Comparison of ENCODE assay signal across 25 mouse cellular contexts in genomic region chr5:138779655-138780054, GRCm38 (mm10). TPM values are rescaled to one million over a fixed set of nuclear protein-coding genes. Genes with fewer than 3 reads are reported as not detected.
DNase-seq lines count a peak whose midpoint lies in the region; ATAC-seq and TF ChIP-seq lines count a peak whose summit lies in the region.
"Had no signal": no experiment of that assay in that cellular context is flagged by ENCODE, and none has a peak within 500 bp of the region (broad histone marks: within the 10 kb centered on the region; RNA-seq: fewer than 3 reads in every experiment).

No protein-coding gene starts in this region.

- H3K4me3 ChIP-seq in kidney, postnatal 0 days (replicated peaks; ENCODE audit: low read depth, low read length): no peak overlapping the region
- H3K4me3 ChIP-seq: embryonic facial prominence, embryonic 12.5 days; heart, embryonic 12.5 days; intestine, embryonic 15.5 days; kidney, embryonic 15.5 days; layer of hippocampus, adult 2 months; limb, embryonic 10.5 days had no signal

- H3K27ac ChIP-seq in kidney, postnatal 0 days: no peak overlapping the region
- H3K27ac ChIP-seq: embryonic facial prominence, embryonic 12.5 days; intestine, embryonic 15.5 days; layer of hippocampus, adult 2 months; limb, embryonic 10.5 days; liver, embryonic 14.5 days had no signal

- no peak for ATAC-seq in kidney, postnatal 0 days (replicated peaks; ENCODE audit: low FRiP score, low read depth)
- ATAC-seq in megakaryocyte, adult 5-6 weeks (ENCODE audit: poor library complexity, severe bottlenecking): 0 out of 2 replicates have a peak, but pooled peaks have one; percentile 23
- ATAC-seq: CD4-positive, CD25-positive, alpha-beta regulatory T cell, adult 4 months had no signal

- H3K36me3 ChIP-seq in kidney, postnatal 0 days (ENCODE audit: insufficient read depth, low read length): 0 out of 2 replicates have a peak, but pooled peaks cover 3% of the 10 kb centered on the region
- H3K36me3 ChIP-seq: embryonic facial prominence, embryonic 12.5 days; G1E; heart, embryonic 12.5 days; intestine, embryonic 15.5 days; limb, embryonic 10.5 days had no signal

- H3K9me3 ChIP-seq in kidney, postnatal 0 days (replicated peaks; ENCODE audit: low read length): no peaks in the 10 kb centered on the region
- H3K9me3 ChIP-seq: embryonic facial prominence, embryonic 12.5 days; G1E; heart, embryonic 12.5 days; intestine, embryonic 15.5 days; kidney, embryonic 15.5 days; limb, embryonic 10.5 days had no signal

- H3K27me3 ChIP-seq in kidney, postnatal 0 days (ENCODE audit: insufficient read depth, low read length): no peaks in the 10 kb centered on the region
- H3K27me3 ChIP-seq: embryonic facial prominence, embryonic 12.5 days; heart, embryonic 12.5 days; intestine, embryonic 15.5 days; kidney, embryonic 15.5 days had no signal

- 68% methylated on average over 3 of the region's 3 CpGs for WGBS in kidney, postnatal 0 days

- no peak overlapping the region for H3K4me2 ChIP-seq in kidney, postnatal 0 days (ENCODE audit: low read length)
- H3K4me2 ChIP-seq: embryonic facial prominence, embryonic 12.5 days; heart, embryonic 12.5 days; intestine, embryonic 15.5 days; kidney, embryonic 15.5 days had no signal

- H3K4me1 ChIP-seq in kidney, postnatal 0 days (replicated peaks; ENCODE audit: insufficient read depth, low read length): peaks cover 10% of the 10 kb centered on the region; the same call in 1 of the 2 replicates

- no peak overlapping the region for H3K9ac ChIP-seq in kidney, postnatal 0 days (ENCODE audit: low read depth, low read length)
- H3K9ac ChIP-seq: embryonic facial prominence, embryonic 12.5 days; heart, embryonic 12.5 days; intestine, embryonic 15.5 days; kidney, embryonic 15.5 days; liver, embryonic 14.5 days had no signal

- TF ChIP-seq CTCF in kidney, postnatal 0 days (IDR thresholded peaks at IDR 0.05; ENCODE audit: low read depth): no peak

- peak; percentile 17 for DNase-seq in kidney, postnatal 0 days (ENCODE audit: low spot score)
- no peak for DNase-seq in kidney, postnatal 14 days
- DNase-seq in 416B (ENCODE audit: low read depth) (peak; percentile 56), adipocyte (ENCODE audit: low spot score) (peak; percentile 35)
- DNase-seq in layer of hippocampus, postnatal 36 days: no peak
- no peak for DNase-seq in adrenal gland, postnatal 36 days
- DNase-seq: adrenal gland, postnatal 10 days; cerebellum, adult 18-20 months; lung, postnatal 14 days; right cerebral cortex, postnatal 4 days; thymus, postnatal 25 days had no signal

RNA-seq across cellular contexts. Expression of gene Fam20c, which starts 25.3 kb away (rescaled TPM):
- 27.3 and 27.6 TPM in 2 replicates for polyA plus RNA-seq in kidney, postnatal 0 days (2015; fragmentation: Nextera tagmentation; extraction: Ambion mirVana)
- total RNA-seq in megakaryocyte, adult 5-6 weeks (2015): 9.6 and 10.3 TPM in 2 replicates
- total RNA-seq in megakaryocyte, adult 5-6 weeks (2017): 14.0 and 19.0 TPM in 2 replicates
- total RNA-seq in layer of hippocampus, postnatal 36 days (2021): 10 to 100 TPM; 29.1 to 30.3 TPM
- 10 to 100 TPM; 12.2 to 12.5 TPM for total RNA-seq in adrenal gland, postnatal 36 days (2021)
- polyA plus RNA-seq: CD4-positive, CD25-positive, alpha-beta regulatory T cell, adult 4 months; G1E had no signal

RNA-seq across cellular contexts. Expression of gene Gm5294, which starts 40.2 kb away (rescaled TPM):
- polyA plus RNA-seq in kidney, postnatal 0 days (2015; fragmentation: Nextera tagmentation; extraction: Ambion mirVana): not detected in 2 replicates
- not detected in 2 replicates for total RNA-seq in megakaryocyte, adult 5-6 weeks (2015)
- 1.2 TPM in 1 of 2 replicates, not detected in the other for total RNA-seq in megakaryocyte, adult 5-6 weeks (2017)
- total RNA-seq in layer of hippocampus, postnatal 36 days (2021): not detected
- total RNA-seq in adrenal gland, postnatal 36 days (2021): not detected
- total RNA-seq: adrenal gland, postnatal 10 days; G1E; heart, postnatal 25 days; layer of hippocampus, adult 2 months; left cerebral cortex, adult 18-20 months had no signal
- polyA plus RNA-seq: CD4-positive, CD25-positive, alpha-beta regulatory T cell, adult 4 months; G1E; gonadal fat pad, adult 2 months; heart, embryonic 12.5 days; intestine, embryonic 15.5 days; kidney, embryonic 15.5 days; limb, embryonic 10.5 days; liver, embryonic 14.5 days; neural tube, embryonic 11.5 days had no signal

Comparison
In these comparisons a context has a peak if more than half of its experiments do, and no peak if none do; other contexts are left out.
1. DNase-seq: peak in kidney, postnatal 0 days (single experiment), 416B (single experiment) and adipocyte (single experiment); none in kidney, postnatal 14 days (single experiment), layer of hippocampus, postnatal 36 days (0 of 2) and adrenal gland, postnatal 36 days (0 of 2).